Mouse (Mus musculus): ENCODE data around the gene D1Ertd622e.

DNA sequence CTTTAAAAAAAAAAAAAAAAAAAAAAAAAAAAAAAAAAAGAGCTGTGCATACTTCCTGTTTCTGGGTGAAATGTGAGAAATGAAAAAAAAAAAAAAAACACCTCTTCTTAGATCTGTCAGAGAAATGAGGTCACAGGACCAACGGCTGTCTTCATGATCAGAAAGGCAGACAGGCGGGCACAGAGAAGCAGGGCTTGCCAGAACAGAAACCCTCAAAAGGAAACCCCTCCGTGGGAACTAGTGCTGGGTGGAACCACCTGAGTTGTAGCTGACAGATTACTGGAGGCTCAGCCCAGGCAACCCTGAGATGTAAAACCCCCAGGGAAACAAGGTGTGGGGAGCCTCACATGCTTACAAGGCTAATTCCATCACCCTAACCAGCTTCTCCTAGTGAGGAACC is 81.6 kb downstream of the D1Ertd622e start:
- no peak for TF ChIP-seq CTCF (IDR thresholded peaks at IDR 0.05)
- TF ChIP-seq EP300 (IDR thresholded peaks at IDR 0.05): no peak

Measured in lung, postnatal 0 days (tissue).